Mouse (Mus musculus) heart, adult 11 months (tissue): ENCODE measurements around the gene Actl6b.
"Not testable (repeated sequence)": the region's sequence is repeated elsewhere in the genome, so short reads cannot be mapped to it uniquely, and the experiment has no call there.

ENCODE experiments used
- DNase-seq: peaks from one replicate; pipeline ENCODE4 v3.0.0; 2022

The Actl6b gene

GRCm38 (mm10) chr5:137607860-137608653 lies 54.7 kb downstream of the Actl6b start:
- DNase-seq, result peak; percentile 92

GRCm38 (mm10) chr5:137608654-137609190 lies 55.4 kb downstream of the Actl6b start:
- no peak for DNase-seq

GRCm38 (mm10) chr5:137609292-137609691 lies 56.0 kb downstream of the Actl6b start:
- peak; percentile 87 for DNase-seq

DNA sequence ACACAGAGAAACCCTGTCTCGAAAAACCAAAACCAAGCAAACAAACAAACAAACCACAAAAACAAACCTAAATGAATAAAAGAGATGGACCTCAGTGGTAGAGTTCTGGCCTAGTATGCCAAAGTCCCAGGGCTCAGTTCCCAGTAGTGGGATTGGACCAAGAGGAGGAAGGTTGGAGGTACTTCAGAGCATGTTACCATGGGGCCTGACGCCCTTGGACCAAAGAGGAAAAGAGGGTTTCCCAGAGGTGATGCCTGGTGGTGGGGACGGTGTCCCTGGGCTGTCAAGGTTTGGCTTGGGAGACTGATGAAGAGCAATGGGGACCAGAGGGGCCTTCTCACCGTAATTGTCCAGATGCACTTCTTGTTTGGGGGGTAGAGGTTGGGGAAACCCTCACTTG lies 56.7 kb downstream of the Actl6b start:
- DNase-seq, result peak; percentile 92

- DNase-seq, result peak; percentile 99
Observed at GRCm38 (mm10) chr5:137610548-137611244, 57.4 kb downstream of the Actl6b start.

DNA sequence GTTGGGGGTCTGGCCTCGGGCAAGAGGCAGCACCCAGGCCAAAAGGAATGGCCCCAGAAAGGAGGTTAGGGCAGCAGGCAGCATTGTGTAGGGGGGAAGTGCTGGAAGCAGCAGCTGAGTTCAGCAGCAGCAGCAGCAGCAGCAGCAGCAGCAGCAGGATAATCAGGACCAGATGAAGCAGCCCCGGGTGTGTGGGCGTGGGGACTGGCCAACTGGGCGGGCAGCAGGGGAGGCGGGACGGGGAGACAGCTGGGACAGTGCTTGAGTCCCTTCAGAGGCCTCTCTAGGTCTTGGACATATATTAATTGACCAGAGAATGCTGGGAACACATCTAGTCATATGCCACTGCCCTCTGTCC lies 57.9 kb downstream of the Actl6b start:
- peak; percentile 98 for DNase-seq

DNA sequence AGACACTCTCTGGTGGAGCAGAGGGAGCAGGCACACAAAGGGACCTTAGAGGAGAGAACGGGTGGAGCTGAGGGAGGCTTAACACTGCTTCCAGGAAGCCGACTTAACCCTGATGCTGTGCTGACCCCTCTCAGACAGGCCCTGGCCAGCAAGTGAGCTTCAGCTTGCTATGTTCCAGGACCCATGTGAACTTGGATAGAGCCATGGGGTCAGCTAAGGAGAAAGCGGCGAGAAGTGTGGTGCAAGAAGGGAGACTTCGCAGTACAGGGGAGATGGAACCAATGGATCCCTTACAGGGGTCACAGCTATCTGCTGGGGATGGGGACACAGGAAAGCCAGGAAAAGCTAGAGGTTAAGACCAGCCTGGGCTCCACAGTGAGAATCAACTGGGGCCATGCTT lies 59.8 kb downstream of the Actl6b start:
- DNase-seq, result peak; percentile 96

DNA sequence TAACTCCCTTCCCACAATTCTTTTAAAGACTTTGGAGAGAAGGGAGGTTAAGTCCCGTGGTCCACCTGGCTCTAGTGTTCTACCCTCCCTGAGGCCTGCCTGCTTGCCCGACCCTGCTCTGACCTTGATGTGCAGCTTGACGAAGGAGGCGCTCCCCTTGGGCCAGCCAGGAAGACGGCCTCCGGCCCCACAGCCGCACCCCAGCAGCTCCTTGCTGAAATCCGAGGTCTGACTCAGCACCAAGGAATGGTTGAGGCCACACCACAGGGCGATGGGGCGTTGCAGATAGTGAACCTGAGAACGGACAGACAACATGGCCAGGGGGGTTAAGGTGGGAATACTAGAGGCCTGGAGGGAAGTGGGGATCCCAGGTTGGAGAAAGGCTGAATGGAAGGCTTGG lies 60.2 kb downstream of the Actl6b start, which contains the start of gene Pcolce:
TSS of gene Pcolce (minus strand) at position 235 of the 400 bp plus-strand sequence.
- peak; percentile 96 for DNase-seq

- DNase-seq, result not testable (repeated sequence)
Observed at GRCm38 (mm10) chr5:137614921-137615320, 61.6 kb downstream of the Actl6b start.

DNA sequence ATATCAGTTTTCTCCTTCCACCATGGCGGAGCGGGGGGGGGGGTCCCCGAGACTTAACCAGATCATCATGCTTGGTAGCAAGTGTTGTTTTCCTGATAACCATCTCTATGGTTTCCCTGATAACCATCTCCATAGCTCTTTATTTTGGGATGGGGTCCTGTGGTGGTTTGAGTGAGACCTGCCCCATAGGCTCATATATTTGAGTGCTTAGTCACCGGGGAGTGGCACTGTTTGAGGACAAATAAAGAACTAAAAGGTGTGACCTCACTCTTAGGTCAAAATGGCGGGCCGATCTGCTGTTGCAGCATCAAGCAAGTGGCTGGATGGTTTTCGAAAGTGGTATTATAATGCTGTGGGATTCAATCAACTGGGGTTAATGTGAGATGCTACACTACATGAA lies 62.0 kb downstream of the Actl6b start:
- no peak for DNase-seq
